Mouse (Mus musculus) effector memory CD4-positive, alpha-beta T cell, adult 5 months (primary cell): Measurements from ENCODE around the gene Tent5b. TPM values are rescaled to one million over a fixed set of nuclear protein-coding genes. Genes with fewer than 3 reads are reported as not detected.

Experiments used
- polyA plus RNA-seq: library from polyadenylated mRNA; unstranded; fragments of 100-300 nt; shearing (Covaris generic); gene quantifications from one replicate; pipeline ENCODE4 v1.2.1, GENCODE M21; 2017

Gene Tent5b
- 0.16 TPM for polyA plus RNA-seq

GRCm38 (mm10) chr4:133479458-133480184, at the start of gene Tent5b:
Tent5b (plus strand) TSS chr4:133480132.

GRCm38 (mm10) chr4:133498160-133498724, 18.3 kb downstream of the Tent5b start, which contains the start of gene Trnp1:
Trnp1 (minus strand) TSS chr4:133498550.

GRCm38 (mm10) chr4:133518601-133519368, 38.9 kb downstream of the Tent5b start, which contains the start of gene Kdf1:
Kdf1 (plus strand) TSS chr4:133518963.

Other genes with a start within 250 kb of the Tent5b start
- gene Map3k6, start 239.3 kb upstream of the Tent5b start, polyA plus RNA-seq = not detected
- 8.7 TPM for gene Sytl1, start 217.0 kb upstream of the Tent5b start, polyA plus RNA-seq
- 51.7 TPM for gene Tmem222, start 202.3 kb upstream of the Tent5b start, polyA plus RNA-seq
- gene Wdtc1, start 126.7 kb upstream of the Tent5b start, polyA plus RNA-seq = 5.6 TPM
- gene Slc9a1, start 110.4 kb upstream of the Tent5b start, polyA plus RNA-seq = 17.2 TPM
- gene Trnp1, start 18.4 kb downstream of the Tent5b start, polyA plus RNA-seq = 0.39 TPM
- not detected for gene Kdf1, start 38.8 kb downstream of the Tent5b start, polyA plus RNA-seq
- gene Nudc, start 65.9 kb downstream of the Tent5b start, polyA plus RNA-seq = 107 TPM
- not detected for gene Nr0b2, start 73.2 kb downstream of the Tent5b start, polyA plus RNA-seq
- gene Gpatch3, start 94.6 kb downstream of the Tent5b start, polyA plus RNA-seq = 15.4 TPM
- 8.4 TPM for gene Gpn2, start 104.2 kb downstream of the Tent5b start, polyA plus RNA-seq
- 26.5 TPM for gene Sfn, start 122.0 kb downstream of the Tent5b start, polyA plus RNA-seq
- 277 TPM for gene Zdhhc18, start 170.0 kb downstream of the Tent5b start, polyA plus RNA-seq
- gene Pigv, start 192.5 kb downstream of the Tent5b start, polyA plus RNA-seq = 15.3 TPM